Comparison of ENCODE assay signal across 23 mouse cellular contexts in the genomic region with DNA sequence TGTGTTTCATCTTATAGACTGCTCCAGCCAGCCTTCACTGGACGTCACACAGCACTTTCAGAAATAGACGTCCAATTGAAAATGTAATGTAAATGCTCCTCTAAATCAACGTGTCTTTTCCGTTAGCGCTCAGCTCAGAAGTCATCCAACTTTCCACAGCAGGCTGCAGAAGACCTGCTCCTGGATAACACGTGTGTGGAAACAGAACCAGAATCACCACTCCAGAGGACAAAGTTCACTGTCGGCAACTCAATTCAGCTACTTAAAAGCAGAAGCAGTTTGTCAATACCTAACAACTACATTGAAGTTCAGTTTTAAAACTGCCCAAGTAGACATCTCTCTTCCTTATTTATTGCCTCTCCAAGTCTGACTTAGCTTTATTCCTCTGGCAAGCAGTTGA. TPM values are rescaled to one million over a fixed set of nuclear protein-coding genes. Genes with fewer than 3 reads are reported as not detected.
DNase-seq lines count a peak whose midpoint lies in the region; ATAC-seq and TF ChIP-seq lines count a peak whose summit lies in the region.
"Had no signal": no experiment of that assay in that cellular context is flagged by ENCODE, and none has a peak within 500 bp of the region (broad histone marks: within the 10 kb centered on the region; RNA-seq: fewer than 3 reads in every experiment).

No protein-coding gene starts in this region.

- H3K4me2 ChIP-seq in kidney, embryonic 15.5 days = no peak overlapping the region
- H3K4me2 ChIP-seq in neural tube, embryonic 12.5 days (replicated peaks) = peak overlapping the region; percentile 17; the same call in 1 of the 2 replicates
- no peak overlapping the region for H3K4me2 ChIP-seq in forebrain, postnatal 0 days (ENCODE audit: low read depth)
- H3K4me2 ChIP-seq: embryonic facial prominence, embryonic 15.5 days; heart, embryonic 13.5 days; liver, embryonic 13.5 days had no signal

- H3K4me3 ChIP-seq in kidney, embryonic 15.5 days (replicated peaks) = no peak overlapping the region
- H3K4me3 ChIP-seq in neural tube, embryonic 12.5 days = no peak overlapping the region
- no peak overlapping the region for H3K4me3 ChIP-seq in forebrain, postnatal 0 days (ENCODE audit: low read depth, low read length)
- H3K4me3 ChIP-seq: embryonic facial prominence, embryonic 15.5 days; heart, adult 2 months; heart, embryonic 13.5 days; liver, embryonic 13.5 days had no signal

- peak overlapping the region; percentile 76 for H3K27ac ChIP-seq in kidney, embryonic 15.5 days
- no peak overlapping the region for H3K27ac ChIP-seq in neural tube, embryonic 12.5 days
- no peak overlapping the region for H3K27ac ChIP-seq in forebrain, postnatal 0 days (ENCODE audit: low read depth, low read length)
- H3K27ac ChIP-seq: embryonic facial prominence, embryonic 15.5 days; heart, adult 2 months; heart, embryonic 13.5 days; liver, embryonic 13.5 days had no signal

- H3K36me3 ChIP-seq in kidney, embryonic 15.5 days = 0 out of 2 replicates have a peak, but pooled peaks cover 4% of the 10 kb centered on the region
- H3K36me3 ChIP-seq in neural tube, embryonic 12.5 days = no peaks in the 10 kb centered on the region
- H3K36me3 ChIP-seq in forebrain, postnatal 0 days (ENCODE audit: insufficient read depth) = no peaks in the 10 kb centered on the region
- H3K36me3 ChIP-seq: liver, embryonic 13.5 days had no signal

- peaks cover 16% of the 10 kb centered on the region for H3K4me1 ChIP-seq in kidney, embryonic 15.5 days
- H3K4me1 ChIP-seq in neural tube, embryonic 12.5 days = peaks cover 18% of the 10 kb centered on the region
- no peaks in the 10 kb centered on the region for H3K4me1 ChIP-seq in forebrain, postnatal 0 days (ENCODE audit: insufficient read depth)
- H3K4me1 ChIP-seq: embryonic facial prominence, embryonic 15.5 days; liver, embryonic 13.5 days had no signal

- no peaks in the 10 kb centered on the region for H3K9me3 ChIP-seq in kidney, embryonic 15.5 days (replicated peaks)
- no peaks in the 10 kb centered on the region for H3K9me3 ChIP-seq in neural tube, embryonic 12.5 days
- H3K9me3 ChIP-seq in forebrain, postnatal 0 days (ENCODE audit: low read length) = no peaks in the 10 kb centered on the region
- H3K9me3 ChIP-seq: embryonic facial prominence, embryonic 15.5 days; heart, embryonic 13.5 days; liver, embryonic 13.5 days had no signal

- peak; percentile 23 for DNase-seq in embryo, embryonic 10 days (ENCODE audit: low spot score)
- no peak for DNase-seq in embryo, embryonic 9.5 days (ENCODE audit: extremely low spot score)
- no peak for DNase-seq in kidney, postnatal 14 days
- DNase-seq in embryo, embryonic 10.5 days (ENCODE audit: low spot score) = peak; percentile 21
- no peak for DNase-seq in layer of hippocampus, adult 18-20 months (ENCODE audit: low spot score in 2 of 2)
- DNase-seq in forebrain, postnatal 0 days = no peak
- DNase-seq: adrenal gland, adult 8-10 months; cerebellum, adult 11-12 months; cerebellum, postnatal 10 days; gastrocnemius, postnatal 36 days; heart, adult 2 months; heart, postnatal 14 days; kidney, adult 11 months; liver, embryonic 13.5 days; lung, adult 2 months; thymus, adult 18-20 months; thymus, postnatal 36 days had no signal

- 27% methylated on average over 7 of the region's 7 CpGs for WGBS in kidney, embryonic 15.5 days
- 13% methylated on average over 7 of the region's 7 CpGs for WGBS in neural tube, embryonic 12.5 days
- 82% methylated on average over 7 of the region's 7 CpGs for WGBS in forebrain, postnatal 0 days

- TF ChIP-seq CTCF in forebrain, postnatal 0 days (IDR thresholded peaks at IDR 0.05; ENCODE audit: low read depth) = no peak

- peak; percentile 37; the same call in 1 of the 2 replicates for ATAC-seq in kidney, embryonic 15.5 days (replicated peaks; ENCODE audit: low FRiP score)
- ATAC-seq in neural tube, embryonic 12.5 days (ENCODE audit: low FRiP score, low read depth) = peak; percentile 61
- no peak for ATAC-seq in forebrain, postnatal 0 days
- ATAC-seq: activated CD4-positive, CD25-positive, alpha-beta regulatory T cell, adult 4 months; forebrain, embryonic 16.5 days had no signal

- no peaks in the 10 kb centered on the region for H3K27me3 ChIP-seq in kidney, embryonic 15.5 days
- no peaks in the 10 kb centered on the region for H3K27me3 ChIP-seq in neural tube, embryonic 12.5 days (replicated peaks)
- no peaks in the 10 kb centered on the region for H3K27me3 ChIP-seq in forebrain, postnatal 0 days (ENCODE audit: insufficient read depth, low read length)
- H3K27me3 ChIP-seq: embryonic facial prominence, embryonic 15.5 days; heart, embryonic 13.5 days; liver, embryonic 13.5 days had no signal

- no peak overlapping the region for H3K9ac ChIP-seq in kidney, embryonic 15.5 days
- H3K9ac ChIP-seq in neural tube, embryonic 12.5 days = no peak overlapping the region
- H3K9ac ChIP-seq in forebrain, postnatal 0 days = no peak overlapping the region
- H3K9ac ChIP-seq: embryonic facial prominence, embryonic 15.5 days; heart, embryonic 13.5 days; liver, embryonic 13.5 days had no signal

RNA-seq across cellular contexts. Expression of a gene that starts 29.3 kb away (rescaled TPM):
- polyA plus RNA-seq in kidney, embryonic 15.5 days (2015; fragmentation: Nextera tagmentation; extraction: Ambion mirVana) = 30.5 and 33.5 TPM in 2 replicates
- 19.2 and 19.9 TPM in 2 replicates for polyA plus RNA-seq in neural tube, embryonic 12.5 days (2016; fragmentation: Nextera tagmentation; extraction: Ambion mirVana)
- total RNA-seq in layer of hippocampus, adult 18-20 months (2021) = 1 to 10 TPM; 5.2 to 6.0 TPM
- 12.4 and 29.8 TPM in 2 replicates for total RNA-seq in forebrain, postnatal 0 days (2014; rRNA removed)
- polyA plus RNA-seq in forebrain, postnatal 0 days (2015; fragmentation: Nextera tagmentation; extraction: Ambion mirVana) = 5.2 and 7.0 TPM in 2 replicates

Comparison
In these comparisons a context has a peak if more than half of its experiments do, and no peak if none do; other contexts are left out.
1. DNase-seq: peak in embryo, embryonic 10 days (single experiment) and embryo, embryonic 10.5 days (single experiment); none in embryo, embryonic 9.5 days (single experiment), kidney, postnatal 14 days (single experiment), layer of hippocampus, adult 18-20 months (0 of 2) and forebrain, postnatal 0 days (single experiment).